Mouse (Mus musculus): Measurements from ENCODE around the gene Rasgrp3. TPM values are rescaled to one million over a fixed set of nuclear protein-coding genes. Genes with fewer than 3 reads are reported as not detected.

Gene Rasgrp3
- polyA plus RNA-seq (2012; rRNA removed) = 4.1 and 4.3 TPM in 2 replicates

GRCm38 (mm10) chr17:75435599-75435998 is at the start of gene Rasgrp3:
Gene Rasgrp3, plus strand, starts transcription at chr17:75435896.

GRCm38 (mm10) chr17:75551512-75552400 is 116.1 kb downstream of the Rasgrp3 start, which contains the start of gene Fam98a:
Gene Fam98a, minus strand, starts transcription at chr17:75551946.

Other genes with a start within 250 kb of the Rasgrp3 start
- gene Fam98a, start 116.0 kb downstream of the Rasgrp3 start, polyA plus RNA-seq (2012; rRNA removed) = 48.8 and 48.9 TPM in 2 replicates